8 mouse cellular contexts compared by ENCODE assay signal in genomic region chr8:88198551-88198944, GRCm38 (mm10). TPM values are rescaled to one million over a fixed set of nuclear protein-coding genes. Genes with fewer than 3 reads are reported as not detected.
DNase-seq lines count a peak whose midpoint lies in the region; ATAC-seq and TF ChIP-seq lines count a peak whose summit lies in the region.

No protein-coding gene starts in this region.

- peak overlapping the region; percentile 92 for H3K9ac ChIP-seq in kidney, embryonic 16.5 days (replicated peaks; ENCODE audit: low read length)
- H3K9ac ChIP-seq in embryonic facial prominence, embryonic 12.5 days: peak overlapping the region; percentile 89
- H3K9ac ChIP-seq in lung, postnatal 0 days (replicated peaks; ENCODE audit: low read depth): peak overlapping the region; percentile 54

- H3K4me1 ChIP-seq in kidney, embryonic 16.5 days (ENCODE audit: insufficient read depth, low read length): peaks cover 30% of the 10 kb centered on the region
- H3K4me1 ChIP-seq in embryonic facial prominence, embryonic 12.5 days: peaks cover 24% of the 10 kb centered on the region
- peaks cover 11% of the 10 kb centered on the region; the same call in 1 of the 2 replicates for H3K4me1 ChIP-seq in lung, postnatal 0 days (ENCODE audit: insufficient read depth, low read depth, low read length)

- H3K27me3 ChIP-seq in kidney, embryonic 16.5 days (ENCODE audit: insufficient read depth, low read length): no peaks in the 10 kb centered on the region
- H3K27me3 ChIP-seq in embryonic facial prominence, embryonic 12.5 days: no peaks in the 10 kb centered on the region
- no peaks in the 10 kb centered on the region for H3K27me3 ChIP-seq in lung, postnatal 0 days (replicated peaks; ENCODE audit: insufficient read depth, low read length)

- H3K9me3 ChIP-seq in kidney, embryonic 16.5 days (ENCODE audit: low read length): no peaks in the 10 kb centered on the region
- no peaks in the 10 kb centered on the region for H3K9me3 ChIP-seq in embryonic facial prominence, embryonic 12.5 days
- H3K9me3 ChIP-seq in lung, postnatal 0 days (ENCODE audit: low read length): no peaks in the 10 kb centered on the region

- peak overlapping the region; percentile 93 for H3K4me3 ChIP-seq in kidney, embryonic 16.5 days (ENCODE audit: low read length)
- peak overlapping the region; percentile 91 for H3K4me3 ChIP-seq in embryonic facial prominence, embryonic 12.5 days
- peak overlapping the region; percentile 89 for H3K4me3 ChIP-seq in lung, postnatal 0 days (ENCODE audit: low read depth, low read length)

- under 1% methylated on average over 10 of the region's 10 CpGs for WGBS in kidney, embryonic 16.5 days
- whole genome bisulfite sequencing in embryonic facial prominence, embryonic 12.5 days: under 1% methylated on average over 10 of the region's 10 CpGs
- under 1% methylated on average over 10 of the region's 10 CpGs for WGBS in lung, postnatal 0 days

- peak; percentile 34; the same call in 1 of the 2 replicates for TF ChIP-seq EP300 in lung, postnatal 0 days (IDR thresholded peaks at IDR 0.05)

- TF ChIP-seq CTCF in lung, postnatal 0 days (IDR thresholded peaks at IDR 0.05): no peak; the same call in 1 of the 2 replicates

- no peak for ATAC-seq in kidney, embryonic 16.5 days (ENCODE audit: low FRiP score, low TSS enrichment)
- no peak for ATAC-seq in embryonic facial prominence, embryonic 12.5 days (ENCODE audit: insufficient number of reproducible peaks, insufficient read depth, low FRiP score, low TSS enrichment)
- peak; percentile 6 for ATAC-seq in inflammation-experienced regulatory T-cells, adult 6 months
- no peak for ATAC-seq in lung, postnatal 0 days

- no peak for DNase-seq in kidney, adult 11 months
- DNase-seq in ES-CJ7 (ENCODE audit: low read depth, low spot score): peak; percentile 47
- peak; percentile 34 for DNase-seq in lung, postnatal 0 days (ENCODE audit: low spot score)
- peak; percentile 51 for DNase-seq in testis, postnatal 10 days (ENCODE audit: low spot score)
- no peak for DNase-seq in right cerebral cortex, adult 18-20 months

- H3K27ac ChIP-seq in kidney, embryonic 16.5 days (ENCODE audit: low read length): peak overlapping the region; percentile 98
- H3K27ac ChIP-seq in embryonic facial prominence, embryonic 12.5 days: peak overlapping the region; percentile 96
- H3K27ac ChIP-seq in lung, postnatal 0 days (ENCODE audit: low read length): peak overlapping the region; percentile 96

- peak overlapping the region; percentile 97 for H3K4me2 ChIP-seq in kidney, embryonic 16.5 days (replicated peaks; ENCODE audit: low read depth, low read length)
- peak overlapping the region; percentile 57 for H3K4me2 ChIP-seq in embryonic facial prominence, embryonic 12.5 days (replicated peaks)
- peak overlapping the region; percentile 94 for H3K4me2 ChIP-seq in lung, postnatal 0 days (replicated peaks; ENCODE audit: low read depth, low read length)

- 0 out of 2 replicates have a peak, but pooled peaks cover 2% of the 10 kb centered on the region for H3K36me3 ChIP-seq in kidney, embryonic 16.5 days (ENCODE audit: insufficient read depth, low read length)
- H3K36me3 ChIP-seq in embryonic facial prominence, embryonic 12.5 days: no peaks in the 10 kb centered on the region
- H3K36me3 ChIP-seq in lung, postnatal 0 days (ENCODE audit: insufficient read depth, low read length): no peaks in the 10 kb centered on the region

RNA-seq across cellular contexts. Expression of gene Tent4b, which starts 0.5 kb away (rescaled TPM):
- 6.3 and 6.4 TPM in 2 replicates for polyA plus RNA-seq in kidney, embryonic 16.5 days (2015; fragmentation: Nextera tagmentation; extraction: Ambion mirVana)
- polyA plus RNA-seq in embryonic facial prominence, embryonic 12.5 days (2016; fragmentation: Nextera tagmentation; extraction: Ambion mirVana): 11.9 and 12.9 TPM in 2 replicates
- 10 to 100 TPM in 2 of 3 experiments, 1 to 10 TPM in 1; 9.6 to 15.0 (median 10.2) TPM for polyA plus RNA-seq in inflammation-experienced regulatory T-cells, adult 6 months (2017; shearing (Covaris generic))
- 6.5 and 6.7 TPM in 2 replicates for polyA plus RNA-seq in lung, postnatal 0 days (2015; fragmentation: Nextera tagmentation; extraction: Ambion mirVana)

Comparison
In these comparisons a context has a peak if more than half of its experiments do, and no peak if none do; other contexts are left out.
1. DNase-seq: peak in ES-CJ7 (single experiment), lung, postnatal 0 days (single experiment) and testis, postnatal 10 days (single experiment); none in kidney, adult 11 months (single experiment) and right cerebral cortex, adult 18-20 months (single experiment).
2. Peak in every context shown above with its lines, with median percentiles within 50 percentile points of each other: H3K27ac ChIP-seq, H3K4me2 ChIP-seq, H3K4me3 ChIP-seq and H3K9ac ChIP-seq.